23 mouse cellular contexts compared by ENCODE assay signal in the genomic region with DNA sequence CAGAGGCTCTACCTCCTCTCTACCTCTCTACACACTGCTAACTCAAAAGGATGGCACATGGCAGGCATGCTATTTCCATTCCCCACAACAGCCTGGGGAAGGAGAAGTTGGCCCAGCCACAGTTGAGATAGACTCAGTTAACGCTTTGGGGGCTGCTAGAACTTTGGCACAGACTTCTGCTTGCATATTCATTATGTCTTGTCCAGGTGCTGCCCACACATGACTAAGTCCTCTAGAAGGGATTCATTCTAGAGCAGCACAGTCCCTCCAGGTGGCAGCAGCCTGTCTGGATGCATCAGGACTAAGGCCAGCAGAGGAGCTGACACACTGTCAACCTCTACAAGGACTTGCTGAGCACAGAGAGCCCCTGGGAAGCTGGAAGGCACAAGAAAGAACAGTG. TPM values are rescaled to one million over a fixed set of nuclear protein-coding genes. Genes with fewer than 3 reads are reported as not detected.
DNase-seq lines count a peak whose midpoint lies in the region; ATAC-seq lines count a peak whose summit lies in the region.
"Had no signal": no experiment of that assay in that cellular context is flagged by ENCODE, and none has a peak within 500 bp of the region (broad histone marks: within the 10 kb centered on the region; RNA-seq: fewer than 3 reads in every experiment).

No protein-coding gene starts in this region.

- no peaks in the 10 kb centered on the region for H3K9me3 ChIP-seq in forebrain, embryonic 16.5 days (ENCODE audit: control insufficient read depth, low read length)
- H3K9me3 ChIP-seq in forebrain, embryonic 10.5 days = no peaks in the 10 kb centered on the region
- no peaks in the 10 kb centered on the region for H3K9me3 ChIP-seq in hindbrain, embryonic 11.5 days (ENCODE audit: control insufficient read depth, low read length)
- H3K9me3 ChIP-seq: heart, embryonic 15.5 days; limb, embryonic 13.5 days; liver, embryonic 12.5 days had no signal

- H3K4me2 ChIP-seq in forebrain, embryonic 16.5 days (ENCODE audit: low read length) = no peak overlapping the region
- no peak overlapping the region for H3K4me2 ChIP-seq in hindbrain, embryonic 11.5 days (replicated peaks; ENCODE audit: low read depth, low read length)
- H3K4me2 ChIP-seq: heart, embryonic 15.5 days; hindbrain, embryonic 14.5 days; limb, embryonic 13.5 days; liver, embryonic 12.5 days; midbrain, embryonic 11.5 days had no signal

- peak overlapping the region; percentile 24; the same call in 1 of the 2 replicates for H3K27ac ChIP-seq in forebrain, embryonic 16.5 days (ENCODE audit: low read length)
- no peak overlapping the region for H3K27ac ChIP-seq in forebrain, embryonic 10.5 days
- no peak overlapping the region for H3K27ac ChIP-seq in hindbrain, embryonic 11.5 days (ENCODE audit: low read depth, low read length)
- H3K27ac ChIP-seq: gastrocnemius, adult 2 months; heart, embryonic 15.5 days; hindbrain, embryonic 14.5 days; limb, embryonic 13.5 days; liver, embryonic 12.5 days had no signal

- H3K4me3 ChIP-seq in forebrain, embryonic 16.5 days (replicated peaks; ENCODE audit: low read length) = no peak overlapping the region
- no peak overlapping the region for H3K4me3 ChIP-seq in forebrain, embryonic 10.5 days
- no peak overlapping the region for H3K4me3 ChIP-seq in hindbrain, embryonic 11.5 days (ENCODE audit: low read depth, low read length)
- H3K4me3 ChIP-seq: gastrocnemius, adult 2 months; heart, embryonic 15.5 days; limb, embryonic 13.5 days; liver, embryonic 12.5 days had no signal

- H3K27me3 ChIP-seq in forebrain, embryonic 16.5 days (replicated peaks; ENCODE audit: control insufficient read depth, insufficient read depth, low read length) = no peaks in the 10 kb centered on the region
- H3K27me3 ChIP-seq in forebrain, embryonic 10.5 days (ENCODE audit: poor library complexity, severe bottlenecking) = no peaks in the 10 kb centered on the region
- H3K27me3 ChIP-seq in hindbrain, embryonic 11.5 days (ENCODE audit: control insufficient read depth, insufficient read depth, low read length) = no peaks in the 10 kb centered on the region
- H3K27me3 ChIP-seq: heart, embryonic 15.5 days; limb, embryonic 13.5 days; liver, embryonic 12.5 days had no signal

- 75% methylated on average over 1 of the region's 1 CpGs for WGBS in forebrain, embryonic 16.5 days
- WGBS in forebrain, embryonic 10.5 days = 90% methylated on average over 1 of the region's 1 CpGs
- 95% methylated on average over 1 of the region's 1 CpGs for WGBS in hindbrain, embryonic 11.5 days

- H3K9ac ChIP-seq in forebrain, embryonic 16.5 days (replicated peaks; ENCODE audit: low read depth, low read length) = no peak overlapping the region
- no peak overlapping the region for H3K9ac ChIP-seq in hindbrain, embryonic 11.5 days (ENCODE audit: low read depth, low read length)
- H3K9ac ChIP-seq: heart, embryonic 15.5 days; hindbrain, embryonic 14.5 days; limb, embryonic 13.5 days; liver, embryonic 12.5 days had no signal

- no peak for DNase-seq in forebrain, embryonic 10.5 days (ENCODE audit: extremely low spot score, low spot score)
- DNase-seq in layer of hippocampus, adult 18-20 months (ENCODE audit: low spot score in 2 of 2) = peak; percentile 46 to 56
- no peak for DNase-seq in layer of hippocampus, adult 9-10 months (ENCODE audit: low spot score)
- peak; percentile 75 for DNase-seq in brain, adult 2 months (ENCODE audit: low read depth, low spot score)
- peak; percentile 57 to 79 for DNase-seq in right cerebral cortex, postnatal 10 days (ENCODE audit: low spot score in 2 of 2)
- DNase-seq in hindbrain, embryonic 11.5 days (ENCODE audit: low spot score) = no peak
- no peak for DNase-seq in cerebellum, adult 18-20 months
- DNase-seq: adrenal gland, postnatal 36 days; cerebellum, adult 11-12 months; cerebellum, postnatal 14 days; gastrocnemius, adult 2 months; heart, postnatal 36 days; kidney, adult 18-20 months; kidney, postnatal 4 days; lung, adult 2 months; lung, postnatal 14 days had no signal

- ATAC-seq in forebrain, embryonic 16.5 days = no peak
- no peak for ATAC-seq in hindbrain, embryonic 11.5 days (ENCODE audit: low FRiP score)
- ATAC-seq: inflammation-experienced regulatory T-cells, adult 6 months; liver, embryonic 12.5 days had no signal

- H3K36me3 ChIP-seq in forebrain, embryonic 16.5 days (ENCODE audit: control insufficient read depth, insufficient read depth) = peaks cover 29% of the 10 kb centered on the region
- H3K36me3 ChIP-seq in forebrain, embryonic 10.5 days (replicated peaks) = peaks cover 75% of the 10 kb centered on the region
- H3K36me3 ChIP-seq in hindbrain, embryonic 11.5 days (ENCODE audit: control insufficient read depth, insufficient read depth, low read length) = peaks cover 10% of the 10 kb centered on the region

- peaks cover 10% of the 10 kb centered on the region for H3K4me1 ChIP-seq in forebrain, embryonic 16.5 days (replicated peaks; ENCODE audit: control insufficient read depth, insufficient read depth, low read length)
- peaks cover 21% of the 10 kb centered on the region for H3K4me1 ChIP-seq in forebrain, embryonic 10.5 days
- H3K4me1 ChIP-seq in hindbrain, embryonic 11.5 days (replicated peaks; ENCODE audit: control insufficient read depth, insufficient read depth, low read length) = peaks cover 2% of the 10 kb centered on the region; the same call in 1 of the 2 replicates

RNA-seq across cellular contexts. Expression of gene Derl3, which starts 3.0 kb away (rescaled TPM):
- polyA plus RNA-seq in forebrain, embryonic 16.5 days (2015; fragmentation: Nextera tagmentation; extraction: Ambion mirVana) = 2.0 and 3.3 TPM in 2 replicates
- 1.8 and 2.4 TPM in 2 replicates for polyA plus RNA-seq in forebrain, embryonic 10.5 days (2016; fragmentation: Nextera tagmentation; extraction: Ambion mirVana)
- 1 to 10 TPM; 4.8 to 5.4 TPM for total RNA-seq in layer of hippocampus, adult 18-20 months (2021)
- 2.9 and 3.3 TPM in 2 replicates for polyA plus RNA-seq in hindbrain, embryonic 11.5 days (2014; fragmentation: Nextera tagmentation; extraction: Ambion mirVana)

RNA-seq across cellular contexts. Expression of gene Smarcb1, which starts 25.2 kb away (rescaled TPM):
- polyA plus RNA-seq in forebrain, embryonic 16.5 days (2015; fragmentation: Nextera tagmentation; extraction: Ambion mirVana) = 325 and 342 TPM in 2 replicates
- 275 and 283 TPM in 2 replicates for polyA plus RNA-seq in forebrain, embryonic 10.5 days (2016; fragmentation: Nextera tagmentation; extraction: Ambion mirVana)
- total RNA-seq in layer of hippocampus, adult 18-20 months (2021) = 10 to 100 TPM; 80.3 to 85.0 TPM
- 279 and 282 TPM in 2 replicates for polyA plus RNA-seq in hindbrain, embryonic 11.5 days (2014; fragmentation: Nextera tagmentation; extraction: Ambion mirVana)

RNA-seq across cellular contexts. Expression of gene Mif, which starts 36.2 kb away (rescaled TPM):
- 1,679 and 1,753 TPM in 2 replicates for polyA plus RNA-seq in forebrain, embryonic 16.5 days (2015; fragmentation: Nextera tagmentation; extraction: Ambion mirVana)
- 3,631 and 3,763 TPM in 2 replicates for polyA plus RNA-seq in forebrain, embryonic 10.5 days (2016; fragmentation: Nextera tagmentation; extraction: Ambion mirVana)
- 100 to 1,000 TPM; 477 to 485 TPM for total RNA-seq in layer of hippocampus, adult 18-20 months (2021)
- 1,947 and 1,962 TPM in 2 replicates for polyA plus RNA-seq in hindbrain, embryonic 11.5 days (2014; fragmentation: Nextera tagmentation; extraction: Ambion mirVana)

RNA-seq across cellular contexts. Expression of gene Chchd10, which starts 36.7 kb away (rescaled TPM):
- polyA plus RNA-seq in forebrain, embryonic 16.5 days (2015; fragmentation: Nextera tagmentation; extraction: Ambion mirVana) = 21.8 and 30.7 TPM in 2 replicates
- polyA plus RNA-seq in forebrain, embryonic 10.5 days (2016; fragmentation: Nextera tagmentation; extraction: Ambion mirVana) = 8.8 and 10.7 TPM in 2 replicates
- total RNA-seq in layer of hippocampus, adult 18-20 months (2021) = 100 to 1,000 TPM; 376 to 396 TPM
- polyA plus RNA-seq in hindbrain, embryonic 11.5 days (2014; fragmentation: Nextera tagmentation; extraction: Ambion mirVana) = 8.0 and 9.3 TPM in 2 replicates

RNA-seq across cellular contexts. Expression of gene Mmp11, which starts 40.1 kb away (rescaled TPM):
- polyA plus RNA-seq in forebrain, embryonic 16.5 days (2015; fragmentation: Nextera tagmentation; extraction: Ambion mirVana) = 22.2 and 24.3 TPM in 2 replicates
- 22.5 and 24.6 TPM in 2 replicates for polyA plus RNA-seq in forebrain, embryonic 10.5 days (2016; fragmentation: Nextera tagmentation; extraction: Ambion mirVana)
- total RNA-seq in layer of hippocampus, adult 18-20 months (2021) = 1 to 10 TPM; 1.8 to 2.1 TPM
- 32.2 and 36.1 TPM in 2 replicates for polyA plus RNA-seq in hindbrain, embryonic 11.5 days (2014; fragmentation: Nextera tagmentation; extraction: Ambion mirVana)

Comparison
In these comparisons a context has a peak if more than half of its experiments do, and no peak if none do; other contexts are left out.
1. DNase-seq: peak in layer of hippocampus, adult 18-20 months (2 of 2), brain, adult 2 months (single experiment) and right cerebral cortex, postnatal 10 days (2 of 2); none in forebrain, embryonic 10.5 days (single experiment), layer of hippocampus, adult 9-10 months (single experiment), hindbrain, embryonic 11.5 days (single experiment) and cerebellum, adult 18-20 months (0 of 2).